Mouse (Mus musculus) ES-E14 (cell line): ENCODE measurements around the gene Aig1. TPM values are rescaled to one million over a fixed set of nuclear protein-coding genes. Genes with fewer than 3 reads are reported as not detected.

Source experiments
- DNase-seq: peaks from one replicate; pipeline ENCODE4 v3.0.0-alpha.2; 2013; ENCODE audit warnings: low read depth, low spot score
- H3K27ac ChIP-seq: 2 replicates; pipeline ENCODE4 v1.5.1; 2012; ENCODE audit warnings: low read depth, mild to moderate bottlenecking, low read length, moderate library complexity, mixed read lengths; ENCODE audit not compliant: poor library complexity, insufficient read depth, severe bottlenecking
- H3K36me3 ChIP-seq: 2 replicates; pipeline ENCODE4 v1.6.1; 2012; ENCODE audit warnings: mild to moderate bottlenecking, low read length, moderate library complexity, mixed read lengths; ENCODE audit not compliant: control insufficient read depth, poor library complexity, insufficient read depth, severe bottlenecking
- H3K4me1 ChIP-seq, 2 experiments: fragments of 150-350 bp in 1 of 2; sonication (generic) in 1 of 2; 2 replicates each; pipeline ENCODE4 v1.6.1; 2012; ENCODE audit warnings: low read length in 2 of 2, mild to moderate bottlenecking in 1 of 2, mixed read lengths in 1 of 2; ENCODE audit not compliant: control insufficient read depth in 2 of 2, insufficient read depth in 2 of 2, poor library complexity in 1 of 2
- H3K4me3 ChIP-seq, 2 experiments: fragments of 150-350 bp in 1 of 2; sonication (generic) in 1 of 2; 2 replicates each; pipeline ENCODE4 v1.5.1; 2012; ENCODE audit warnings: low read length in 2 of 2, low read depth in 1 of 2, mild to moderate bottlenecking in 1 of 2, mixed read lengths in 1 of 2; ENCODE audit not compliant: insufficient read depth in 1 of 2, poor library complexity in 1 of 2, severe bottlenecking in 1 of 2
- H3K9ac ChIP-seq: 2 replicates; pipeline ENCODE4 v1.6.1; 2012; ENCODE audit warnings: low read depth, mild to moderate bottlenecking, low read length, mixed read lengths; ENCODE audit not compliant: poor library complexity, insufficient read depth, severe bottlenecking
- H3K9me3 ChIP-seq: fragments of 150-350 bp; sonication (generic); 2 replicates; pipeline ENCODE4 v1.6.1; 2012; ENCODE audit warnings: low read depth, mild to moderate bottlenecking, low read length; ENCODE audit not compliant: control insufficient read depth, insufficient read depth
- CHD2 ChIP-seq: IDR thresholded peaks from 2 replicates; pipeline ENCODE4 v1.6.1; 2014; ENCODE audit warnings: mild to moderate bottlenecking, low read depth, low read length, inconsistent platforms
- HCFC1 ChIP-seq: IDR thresholded peaks from 2 replicates; pipeline ENCODE4 v1.6.1; 2012; ENCODE audit warnings: low read length, inconsistent platforms, borderline replicate concordance; ENCODE audit not compliant: insufficient read depth
- MAFK ChIP-seq: IDR thresholded peaks from 2 replicates; pipeline ENCODE4 v1.6.1; 2014; ENCODE audit warnings: mild to moderate bottlenecking, low read depth, low read length, inconsistent platforms; ENCODE audit not compliant: insufficient read depth
- ZC3H11A ChIP-seq: IDR thresholded peaks from 2 replicates; pipeline ENCODE4 v1.6.1; 2012; ENCODE audit warnings: low read depth, mild to moderate bottlenecking, inconsistent platforms, low read length, borderline replicate concordance
- ZNF384 ChIP-seq: IDR thresholded peaks from 2 replicates; pipeline ENCODE4 v1.6.1; 2012; ENCODE audit warnings: low read depth, low read length, inconsistent platforms
- in situ Hi-C, 2 experiments: fragments of 600-800 bp; cut with MboI; formaldehyde crosslinking; loops; one replicate each; pipeline ENCODE4 v1.15.1; 2025; ENCODE audit warnings: low sequenced_read_pairs in 2 of 2, inconsistent platforms in 1 of 2; ENCODE audit not compliant: unreplicated experiment in 2 of 2
- total RNA-seq: library from RNA; depleted of rRNA; stranded (reverse); fragments of 300-350 nt; gene quantifications from 2 replicates; pipeline ENCODE4 v1.2.3, GENCODE M21; 2012

Gene Aig1
- total RNA-seq, 1 experiment = 10.1 TPM

DNA sequence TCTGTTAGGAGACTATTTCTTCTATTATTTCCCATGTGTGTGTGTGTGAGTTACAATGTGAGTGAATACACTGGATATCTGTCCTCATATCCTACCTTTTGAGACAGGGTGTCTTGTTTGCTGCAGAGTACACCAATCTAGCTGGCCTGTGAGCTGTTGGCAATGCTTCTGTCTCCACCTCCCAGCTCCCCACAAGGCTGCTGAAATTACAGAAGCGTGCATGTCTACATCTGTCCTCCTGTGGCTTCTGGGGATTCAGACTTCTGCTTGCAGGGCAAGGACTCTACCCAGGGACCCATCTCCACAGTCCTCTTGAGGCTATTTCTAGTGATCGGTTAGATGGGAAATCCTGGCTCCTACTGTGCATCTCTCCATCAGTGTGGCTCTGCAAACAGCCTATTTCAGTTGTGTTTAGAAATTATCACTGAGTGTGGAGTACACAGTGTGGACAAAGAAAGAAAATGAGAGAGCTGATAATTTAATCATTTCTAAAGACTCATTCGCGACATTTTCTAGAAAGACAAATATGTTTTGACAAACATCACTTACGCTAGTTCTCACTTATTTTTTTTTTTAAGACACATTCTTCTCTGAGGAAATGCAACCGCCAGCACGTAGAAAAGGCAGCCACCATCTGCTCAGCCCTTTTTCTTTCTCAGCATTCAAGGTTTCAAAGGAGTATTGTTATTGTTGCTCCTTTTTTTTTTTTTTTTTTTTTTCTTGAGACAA, 194.3 kb downstream of the Aig1 start:
- no peak for DNase-seq
- Histone ChIP-seq H3K9ac (no peak overlapping the region), H3K4me1 (no peaks in the 10 kb centered on the region), H3K27ac (no peak overlapping the region), H3K36me3 (no peaks in the 10 kb centered on the region), H3K9me3 (no peaks in the 10 kb centered on the region), H3K4me3 (no peak overlapping the region)
- in situ Hi-C loops = no loop called here
- TF ChIP-seq CHD2 (no peak), ZC3H11A (no peak), HCFC1 (no peak), ZNF384 (no peak), MAFK (no peak)

DNA sequence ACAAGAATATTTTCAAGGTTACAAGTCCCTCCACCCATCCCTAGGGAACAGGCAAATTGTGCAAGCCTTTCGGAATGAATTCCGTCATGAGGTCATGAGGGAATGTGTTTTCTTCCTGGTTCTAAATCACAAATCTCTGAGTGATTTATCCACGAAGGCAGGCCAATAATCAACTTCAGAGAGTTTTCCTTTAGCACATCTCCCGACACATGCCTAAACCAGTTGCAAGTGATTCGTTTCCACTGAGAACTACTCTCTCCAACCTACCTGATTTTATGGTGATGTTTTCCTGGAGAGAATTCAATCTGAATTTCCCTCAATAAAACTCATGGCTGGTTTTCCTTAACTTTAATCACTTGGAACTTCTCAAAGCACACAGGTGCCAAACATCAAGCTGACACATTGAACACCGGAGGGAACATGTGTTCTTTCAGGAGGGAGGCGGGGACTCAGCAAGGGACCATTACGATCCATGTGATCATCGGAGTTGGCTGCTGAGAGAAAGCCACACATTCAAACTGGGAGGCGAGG, 201.5 kb downstream of the Aig1 start:
- H3K9me3 ChIP-seq = no peaks in the 10 kb centered on the region
- no peak for DNase-seq
- no peaks in the 10 kb centered on the region for H3K36me3 ChIP-seq
- no peak overlapping the region for H3K9ac ChIP-seq
- H3K4me3 ChIP-seq = no peak overlapping the region
- no peaks in the 10 kb centered on the region for H3K4me1 ChIP-seq
- in situ Hi-C loops = no loop called here
- no peak overlapping the region for H3K27ac ChIP-seq
- TF ChIP-seq ZNF384 = no peak
- no peak for TF ChIP-seq HCFC1
- no peak for TF ChIP-seq CHD2
- TF ChIP-seq MAFK = no peak
- TF ChIP-seq ZC3H11A = no peak

DNA sequence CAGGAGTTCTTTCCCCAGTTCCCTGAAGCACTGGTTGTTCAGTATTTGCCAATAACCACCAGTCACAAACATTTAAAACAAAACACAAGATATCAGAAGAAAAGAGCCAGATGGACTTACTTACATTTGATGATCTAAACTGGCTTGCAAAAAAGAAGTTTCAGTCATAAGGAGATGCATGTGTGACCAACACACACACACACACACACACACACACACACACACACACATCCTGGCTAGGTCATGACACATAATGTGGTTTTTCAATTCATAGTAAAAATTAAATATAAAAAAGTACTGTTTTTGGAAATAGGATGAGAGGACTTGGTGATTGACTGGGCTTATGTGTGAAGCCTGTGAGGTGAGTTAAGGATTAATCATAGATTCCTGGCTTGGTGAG, 205.3 kb downstream of the Aig1 start:
- TF ChIP-seq MAFK = no peak
- H3K9ac ChIP-seq = no peak overlapping the region
- H3K4me3 ChIP-seq = no peak overlapping the region
- DNase-seq = no peak
- no peaks in the 10 kb centered on the region for H3K4me1 ChIP-seq
- in situ Hi-C loops = no loop called here
- H3K9me3 ChIP-seq = no peaks in the 10 kb centered on the region
- H3K36me3 ChIP-seq = no peaks in the 10 kb centered on the region
- no peak overlapping the region for H3K27ac ChIP-seq

- no peak overlapping the region for H3K4me3 ChIP-seq
- H3K9ac ChIP-seq = no peak overlapping the region
- H3K4me1 ChIP-seq = no peaks in the 10 kb centered on the region
- no peak for DNase-seq
- no peak overlapping the region for H3K27ac ChIP-seq
- in situ Hi-C loops = no loop called here
- TF ChIP-seq CHD2 = no peak
- no peak for TF ChIP-seq ZC3H11A
- TF ChIP-seq MAFK = no peak
- TF ChIP-seq HCFC1 = no peak
- TF ChIP-seq ZNF384 = no peak
- H3K9me3 ChIP-seq = no peaks in the 10 kb centered on the region
- no peaks in the 10 kb centered on the region for H3K36me3 ChIP-seq
Measured at GRCm38 (mm10) chr10:13659778-13660177, 209.0 kb downstream of the Aig1 start.
